Mouse (Mus musculus) stomach, embryonic 16.5 days (tissue): Measurements from ENCODE around the gene Rnf213. TPM values are rescaled to one million over a fixed set of nuclear protein-coding genes. Genes with fewer than 3 reads are reported as not detected.
A peak's percentile ranks its signal among the peaks of the same experiment; 100 is the strongest.

ENCODE experiments used
- ATAC-seq: fragments of 200-750 bp; cut with Nextera tagmentation; 2 replicates; pipeline ENCODE4 v1.8.0; 2017; ENCODE audit warnings: moderate number of reproducible peaks, moderate TSS enrichment; ENCODE audit not compliant: insufficient read depth, low FRiP score
- H3K27ac ChIP-seq: fragments of 300-500 bp; sonication (generic); 2 replicates; pipeline ENCODE4 v1.5.1; 2014; ENCODE audit warnings: low read length
- H3K27me3 ChIP-seq: fragments of 300-500 bp; sonication (generic); 2 replicates; pipeline ENCODE4 v1.6.1; 2014; ENCODE audit warnings: low read length, control low read depth, mixed read lengths; ENCODE audit not compliant: control insufficient read depth, insufficient read depth
- H3K36me3 ChIP-seq: fragments of 300-500 bp; sonication (generic); 2 replicates; pipeline ENCODE4 v1.6.1; 2014; ENCODE audit warnings: low read length; ENCODE audit not compliant: control insufficient read depth, insufficient read depth
- H3K4me1 ChIP-seq: fragments of 300-500 bp; sonication (generic); 2 replicates; pipeline ENCODE4 v1.6.1; 2014; ENCODE audit warnings: low read length, control low read depth, mixed read lengths; ENCODE audit not compliant: control insufficient read depth, insufficient read depth
- H3K4me2 ChIP-seq: fragments of 300-500 bp; sonication (generic); 2 replicates; pipeline ENCODE4 v1.6.1; 2014; ENCODE audit warnings: low read depth, low read length, mixed read lengths
- H3K4me3 ChIP-seq: fragments of 300-500 bp; sonication (generic); replicated peaks from 2 replicates; pipeline ENCODE4 v1.5.1; 2014; ENCODE audit warnings: mild to moderate bottlenecking, low read length
- H3K9ac ChIP-seq: fragments of 300-500 bp; sonication (generic); 2 replicates; pipeline ENCODE4 v1.6.1; 2014; ENCODE audit warnings: low read length
- H3K9me3 ChIP-seq: fragments of 300-500 bp; sonication (generic); replicated peaks from 2 replicates; pipeline ENCODE4 v1.6.1; 2016; ENCODE audit warnings: low read length, control low read depth; ENCODE audit not compliant: control insufficient read depth
- WGBS: fragments of 180-500 bp; shearing (Covaris S2); extraction: QIAGEN DNeasy Blood & Tissue Kit; methylation state at CpG from one replicate; pipeline ENCODE4 v1.1.7; 2014; 5-methylcytosine and 5-hydroxymethylcytosine counted together
- polyA plus RNA-seq: library from polyadenylated mRNA; unstranded; fragments of >200 nt; fragmentation: Nextera tagmentation; extraction: Ambion mirVana; gene quantifications from 2 replicates; pipeline ENCODE4 v1.2.1, GENCODE M21; 2015

The Rnf213 gene
- polyA plus RNA-seq, 1 experiment from 2014 or later, result 7.3 TPM

GRCm38 (mm10) chr11:119395394-119395793, 2.5 kb downstream of the Rnf213 start:
- Histone ChIP-seq H3K27me3 (no peaks in the 10 kb centered on the region), H3K4me3 (no peak overlapping the region)

GRCm38 (mm10) chr11:119395931-119396330, 3.0 kb downstream of the Rnf213 start:
- no peak overlapping the region for H3K4me2 ChIP-seq

More at GRCm38 (mm10) chr11:119395394-119395793, 2.5 kb downstream of the Rnf213 start:
- H3K4me1 ChIP-seq, result peaks cover 34% of the 10 kb centered on the region
- ATAC-seq, result no peak
- H3K27ac ChIP-seq, result no peak overlapping the region
- no peaks in the 10 kb centered on the region for H3K9me3 ChIP-seq
- no peak overlapping the region; the same call in 1 of the 2 replicates for H3K4me2 ChIP-seq
- no peaks in the 10 kb centered on the region for H3K36me3 ChIP-seq
- WGBS, result 43% methylated on average over 7 of the region's 7 CpGs
- no peak overlapping the region for H3K9ac ChIP-seq

GRCm38 (mm10) chr11:119396461-119396860, 3.6 kb downstream of the Rnf213 start:
- Histone ChIP-seq H3K9me3 (no peaks in the 10 kb centered on the region), H3K27me3 (no peaks in the 10 kb centered on the region), H3K4me1 (peaks cover 26% of the 10 kb centered on the region), H3K36me3 (no peaks in the 10 kb centered on the region), H3K9ac (no peak overlapping the region), H3K27ac (no peak overlapping the region), H3K4me2 (no peak overlapping the region), H3K4me3 (no peak overlapping the region)
- no peak for ATAC-seq
- WGBS, result 81% methylated on average over 7 of the region's 7 CpGs

More at GRCm38 (mm10) chr11:119395931-119396330, 3.0 kb downstream of the Rnf213 start:
- H3K9me3 ChIP-seq, result no peaks in the 10 kb centered on the region
- ATAC-seq, result no peak
- H3K36me3 ChIP-seq, result no peaks in the 10 kb centered on the region
- no peak overlapping the region for H3K4me3 ChIP-seq
- no peak overlapping the region for H3K9ac ChIP-seq
- peaks cover 31% of the 10 kb centered on the region for H3K4me1 ChIP-seq
- H3K27me3 ChIP-seq, result no peaks in the 10 kb centered on the region
- no peak overlapping the region for H3K27ac ChIP-seq
- WGBS, result 35% methylated on average over 13 of the region's 13 CpGs

GRCm38 (mm10) chr11:119402501-119403160, 9.7 kb downstream of the Rnf213 start:
- Histone ChIP-seq H3K27ac (no peak overlapping the region), H3K4me1 (no peaks in the 10 kb centered on the region), H3K4me2 (no peak overlapping the region), H3K36me3 (no peaks in the 10 kb centered on the region), H3K27me3 (no peaks in the 10 kb centered on the region), H3K9ac (0 out of 2 replicates have a peak overlapping the region, but pooled peaks have one; percentile 18), H3K4me3 (no peak overlapping the region), H3K9me3 (no peaks in the 10 kb centered on the region)
- no peak for ATAC-seq
- 51% methylated on average over 11 of the region's 11 CpGs for WGBS

GRCm38 (mm10) chr11:119404627-119405026, 11.7 kb downstream of the Rnf213 start:
- ATAC-seq, result no peak
- H3K36me3 ChIP-seq, result peaks cover 3% of the 10 kb centered on the region; the same call in 1 of the 2 replicates

GRCm38 (mm10) chr11:119407381-119407780, 14.5 kb downstream of the Rnf213 start:
- Histone ChIP-seq H3K4me1 (no peaks in the 10 kb centered on the region), H3K4me2 (no peak overlapping the region), H3K4me3 (no peak overlapping the region), H3K27ac (no peak overlapping the region), H3K36me3 (peaks cover 3% of the 10 kb centered on the region; the same call in 1 of the 2 replicates), H3K9ac (no peak overlapping the region), H3K9me3 (no peaks in the 10 kb centered on the region), H3K27me3 (no peaks in the 10 kb centered on the region)
- ATAC-seq, result no peak
- 91% methylated on average over 6 of the region's 6 CpGs for WGBS

More at GRCm38 (mm10) chr11:119404627-119405026, 11.7 kb downstream of the Rnf213 start:
- H3K9me3 ChIP-seq, result no peaks in the 10 kb centered on the region
- no peak overlapping the region for H3K4me3 ChIP-seq
- H3K4me1 ChIP-seq, result no peaks in the 10 kb centered on the region
- H3K27me3 ChIP-seq, result no peaks in the 10 kb centered on the region
- H3K9ac ChIP-seq, result no peak overlapping the region
- H3K27ac ChIP-seq, result no peak overlapping the region
- 66% methylated on average over 5 of the region's 5 CpGs for WGBS
- no peak overlapping the region for H3K4me2 ChIP-seq

- no peak for ATAC-seq
Observed at GRCm38 (mm10) chr11:119407977-119408376, 15.1 kb downstream of the Rnf213 start.

GRCm38 (mm10) chr11:119419327-119420118, 26.6 kb downstream of the Rnf213 start:
- no peak overlapping the region for H3K4me3 ChIP-seq
- H3K4me2 ChIP-seq, result no peak overlapping the region
- no peaks in the 10 kb centered on the region for H3K9me3 ChIP-seq
- WGBS, result 33% methylated on average over 16 of the region's 16 CpGs
- peak overlapping the region; percentile 70 for H3K27ac ChIP-seq
- 0 out of 2 replicates have a peak overlapping the region, but pooled peaks have one; percentile 42 for H3K9ac ChIP-seq
- H3K27me3 ChIP-seq, result no peaks in the 10 kb centered on the region
- no peaks in the 10 kb centered on the region for H3K36me3 ChIP-seq
- ATAC-seq, result peak; percentile 62; the same call in 1 of the 2 replicates
- peaks cover 14% of the 10 kb centered on the region for H3K4me1 ChIP-seq

More at GRCm38 (mm10) chr11:119407977-119408376, 15.1 kb downstream of the Rnf213 start:
- Histone ChIP-seq H3K4me3 (no peak overlapping the region), H3K9ac (no peak overlapping the region), H3K36me3 (peaks cover 3% of the 10 kb centered on the region; the same call in 1 of the 2 replicates), H3K27me3 (no peaks in the 10 kb centered on the region), H3K9me3 (no peaks in the 10 kb centered on the region), H3K27ac (no peak overlapping the region), H3K4me2 (no peak overlapping the region), H3K4me1 (no peaks in the 10 kb centered on the region)
- WGBS, result 62% methylated on average over 5 of the region's 5 CpGs

- Histone ChIP-seq H3K4me3 (no peak overlapping the region), H3K27me3 (no peaks in the 10 kb centered on the region), H3K36me3 (no peaks in the 10 kb centered on the region), H3K4me1 (peaks cover 14% of the 10 kb centered on the region), H3K9me3 (no peaks in the 10 kb centered on the region), H3K27ac (peak overlapping the region; percentile 40; the same call in 1 of the 2 replicates), H3K4me2 (no peak overlapping the region), H3K9ac (no peak overlapping the region)
- ATAC-seq, result no peak
- 76% methylated on average over 5 of the region's 5 CpGs for WGBS
Observed at GRCm38 (mm10) chr11:119420426-119420825, 27.5 kb downstream of the Rnf213 start.
